Mouse (Mus musculus) urinary bladder, postnatal 25 days (tissue): ENCODE data around the gene Il6st.

Experiments
- DNase-seq: peaks from one replicate; pipeline ENCODE4 v3.0.0; 2022; ENCODE audit warnings: low spot score

Il6st gene

DNA sequence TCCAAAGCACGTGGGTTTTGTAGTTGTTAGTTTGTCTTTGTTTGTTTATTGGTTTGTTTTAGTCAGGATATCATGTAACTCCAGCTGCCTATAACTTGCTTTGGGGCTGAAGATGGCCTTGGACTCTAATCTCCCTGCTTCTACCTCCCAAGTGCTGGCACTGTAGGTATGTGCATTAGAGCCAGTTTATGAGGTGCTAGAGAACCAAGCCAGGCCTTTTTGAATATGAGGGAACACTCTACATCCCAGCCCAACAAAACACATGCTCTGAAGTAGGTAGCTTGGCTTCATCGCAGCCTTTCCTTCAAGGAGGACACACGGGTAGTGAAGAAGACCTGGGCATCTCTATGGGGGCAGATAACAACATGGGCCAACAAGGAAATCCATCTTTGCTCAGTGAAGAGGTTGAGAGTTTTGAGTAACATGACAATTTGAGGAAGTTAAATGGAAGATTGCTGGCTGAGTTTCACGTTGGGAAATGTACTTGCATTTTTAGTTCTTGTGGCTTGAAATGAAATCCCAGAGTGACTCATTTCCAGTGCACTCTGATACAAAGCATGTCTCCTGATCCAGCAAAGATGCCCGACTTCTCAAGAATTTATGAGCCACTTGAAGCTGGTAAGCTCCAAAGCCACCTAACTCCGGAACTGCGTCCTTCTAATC is 20.9 kb upstream of the Il6st start:
- no peak for DNase-seq

DNA sequence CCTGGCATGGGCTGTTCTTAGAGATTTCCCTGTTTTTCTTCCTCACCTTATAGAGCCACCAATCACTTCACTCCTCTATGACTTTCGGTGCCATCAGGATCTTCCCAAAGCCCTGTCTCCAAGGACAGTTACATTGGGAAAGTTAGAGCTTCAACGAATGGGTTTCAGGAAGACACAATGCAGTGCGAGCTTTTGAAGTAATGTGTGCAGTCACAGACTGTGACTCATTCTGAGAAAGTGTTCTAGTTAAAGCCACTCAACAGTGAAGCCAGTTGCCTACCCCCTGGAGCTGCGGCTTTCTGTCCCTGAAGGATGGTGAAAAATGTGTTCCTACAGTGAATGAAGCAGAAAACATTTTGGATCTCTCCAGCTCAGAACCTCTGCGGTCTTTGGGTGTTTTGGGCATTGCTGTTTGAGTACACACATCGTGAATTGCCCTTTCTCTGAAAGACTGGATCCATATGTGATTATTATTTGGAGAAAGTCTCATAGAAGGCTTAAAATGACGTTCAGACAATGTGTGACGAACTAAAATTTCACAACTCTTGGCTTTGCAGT is 16.7 kb upstream of the Il6st start:
- no peak for DNase-seq

DNA sequence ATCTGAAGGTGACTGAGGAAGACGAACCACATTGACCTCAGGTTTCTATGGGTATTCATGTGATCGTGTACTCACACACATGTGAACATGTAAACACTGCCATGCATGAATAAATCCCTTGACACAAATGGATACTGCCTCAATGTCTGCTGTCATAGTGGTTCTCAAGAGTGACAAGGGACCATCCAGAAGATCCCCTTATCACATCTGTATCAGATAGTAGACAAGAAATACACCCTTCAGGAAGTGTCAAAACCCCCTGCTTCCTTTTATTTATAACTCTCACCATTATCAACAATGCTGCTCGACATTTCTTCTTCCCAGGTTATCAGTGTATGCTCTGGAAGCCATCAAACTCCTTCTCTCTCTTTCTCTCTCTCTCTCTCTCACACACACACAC is 13.7 kb upstream of the Il6st start:
- DNase-seq = no peak

DNA sequence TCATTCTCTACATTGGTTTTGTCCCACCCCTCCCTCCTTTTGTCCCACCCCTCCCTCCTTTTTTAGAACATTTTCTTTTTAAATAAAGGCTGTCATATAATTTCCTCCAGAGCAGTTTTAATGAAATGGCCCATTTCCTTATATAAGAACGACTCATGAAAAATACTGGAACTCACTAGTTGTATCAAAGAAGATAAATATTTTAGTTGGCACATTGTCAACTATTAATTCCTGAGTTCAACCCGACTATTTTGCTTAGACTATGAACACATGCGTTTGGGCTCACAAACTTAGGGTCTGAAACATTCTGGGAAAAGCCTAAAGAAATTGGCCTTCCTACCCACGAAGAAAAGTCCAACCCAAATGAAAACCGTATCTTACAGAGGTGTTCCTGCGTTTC is 6.5 kb upstream of the Il6st start:
- no peak for DNase-seq

DNA sequence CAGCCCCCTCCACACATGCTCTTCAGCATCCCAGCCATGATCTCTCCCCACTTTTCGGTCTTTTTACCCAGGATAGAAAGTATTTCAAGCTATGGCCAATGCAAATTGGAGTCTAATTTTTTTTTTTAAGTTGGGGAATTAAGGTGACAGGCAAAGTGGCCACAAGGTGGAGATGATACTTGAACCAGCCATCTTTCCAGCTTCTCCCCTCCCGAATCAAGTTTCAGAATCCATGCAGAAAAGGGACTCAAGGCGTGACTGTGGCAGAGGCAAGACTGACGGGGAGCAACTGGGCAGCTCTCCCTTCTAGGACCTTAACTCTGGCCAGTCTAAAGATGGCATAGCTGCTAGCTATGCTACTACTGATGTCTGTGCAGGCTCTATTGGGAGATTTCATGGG is 5.9 kb upstream of the Il6st start:
- DNase-seq = no peak

DNA sequence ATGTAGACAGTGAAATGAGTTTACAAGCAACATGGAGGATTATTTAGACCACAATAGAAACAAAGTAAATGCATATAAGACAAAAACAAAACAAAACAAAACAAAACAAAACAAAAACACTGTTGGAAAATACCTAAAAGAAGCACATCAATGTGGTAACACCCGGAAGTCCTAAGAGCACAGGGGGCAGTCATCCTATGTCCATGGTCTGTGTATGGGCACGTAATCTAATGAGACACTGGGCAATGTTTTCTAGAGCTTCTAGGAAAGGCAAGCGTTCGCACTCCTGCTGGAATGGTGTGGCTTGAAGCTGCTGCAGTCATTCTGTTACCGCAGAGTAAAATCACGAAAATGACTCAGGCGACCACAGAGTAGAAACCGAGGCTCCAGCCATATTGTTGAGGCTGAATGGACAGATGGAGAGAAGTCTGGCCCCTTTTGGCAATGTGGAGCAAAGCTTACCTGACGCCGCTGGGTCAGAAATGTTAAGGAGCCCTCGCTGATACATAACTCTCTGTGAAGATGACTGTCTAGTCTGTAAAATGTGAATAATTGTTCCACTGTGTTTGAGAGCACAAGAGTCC is 5.3 kb upstream of the Il6st start:
- no peak for DNase-seq

DNA sequence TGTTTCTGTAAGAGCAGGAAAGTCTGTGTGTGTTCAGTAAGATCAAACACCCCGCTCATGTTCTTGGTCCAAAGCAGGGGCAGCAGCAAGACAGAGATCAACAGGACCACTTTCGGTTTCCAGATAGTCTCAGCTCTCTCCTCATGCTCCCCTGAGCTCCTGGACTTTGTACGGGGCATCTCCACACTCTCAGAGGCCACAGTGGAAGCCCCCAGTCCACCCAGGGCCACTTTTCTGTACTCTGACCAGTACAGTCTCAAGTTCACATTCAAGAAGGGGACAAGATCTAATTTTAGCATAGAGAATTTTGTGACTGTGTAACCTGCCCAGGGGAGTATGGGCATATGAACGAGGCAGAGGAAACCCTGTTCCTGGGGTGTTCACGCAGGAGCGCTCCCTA is 3.9 kb upstream of the Il6st start:
- DNase-seq = no peak

DNA sequence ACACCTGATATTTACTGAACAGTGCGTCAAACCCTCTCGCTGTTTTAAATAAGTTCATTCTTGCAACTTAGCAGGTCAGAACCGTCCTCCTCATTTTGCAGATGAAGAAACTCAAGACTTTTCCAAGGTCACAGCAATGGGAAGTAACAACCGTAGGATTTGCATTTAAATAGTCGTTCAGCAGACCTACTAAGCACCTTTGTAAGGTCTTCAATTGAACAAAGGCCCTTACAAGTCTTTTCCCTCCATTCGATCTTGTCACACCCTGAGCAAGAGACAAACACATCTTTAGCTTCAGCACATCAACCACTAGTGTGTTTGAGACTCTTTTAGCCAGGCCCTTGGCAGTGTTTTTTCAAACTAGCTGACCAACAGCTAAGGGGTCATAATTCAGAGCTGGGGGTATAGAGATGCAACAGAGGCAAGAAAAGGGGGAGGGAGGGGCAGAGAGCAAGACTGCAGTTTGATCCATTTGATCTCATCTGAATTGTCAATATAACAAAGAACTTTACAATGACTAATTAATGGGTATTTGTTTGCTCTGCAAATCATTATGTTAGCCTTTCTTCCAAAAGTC is 1.4 kb upstream of the Il6st start:
- DNase-seq = no peak

DNA sequence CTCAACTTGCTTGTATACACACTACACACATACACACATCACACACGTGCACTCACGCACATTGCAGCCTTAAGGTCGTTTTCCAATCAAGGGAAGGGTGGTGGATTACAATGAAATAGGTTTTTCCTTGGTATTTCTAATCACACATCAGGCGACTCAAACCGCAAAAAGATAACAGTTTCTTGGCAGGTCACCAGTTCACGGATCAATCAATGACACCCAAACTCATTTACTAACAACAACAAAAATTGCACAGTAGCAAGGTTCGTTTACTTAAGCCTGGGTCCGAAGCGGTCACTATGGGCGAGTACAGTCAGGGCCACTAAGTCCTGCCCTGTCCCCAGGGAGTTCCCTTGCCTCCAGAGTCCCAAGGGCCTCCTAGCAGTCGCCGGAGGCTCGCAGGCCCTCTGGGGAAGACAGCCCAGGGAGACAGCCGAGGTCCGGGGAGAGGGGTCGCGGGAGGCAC is 500 bp upstream of the Il6st start:
- DNase-seq = no peak

DNA sequence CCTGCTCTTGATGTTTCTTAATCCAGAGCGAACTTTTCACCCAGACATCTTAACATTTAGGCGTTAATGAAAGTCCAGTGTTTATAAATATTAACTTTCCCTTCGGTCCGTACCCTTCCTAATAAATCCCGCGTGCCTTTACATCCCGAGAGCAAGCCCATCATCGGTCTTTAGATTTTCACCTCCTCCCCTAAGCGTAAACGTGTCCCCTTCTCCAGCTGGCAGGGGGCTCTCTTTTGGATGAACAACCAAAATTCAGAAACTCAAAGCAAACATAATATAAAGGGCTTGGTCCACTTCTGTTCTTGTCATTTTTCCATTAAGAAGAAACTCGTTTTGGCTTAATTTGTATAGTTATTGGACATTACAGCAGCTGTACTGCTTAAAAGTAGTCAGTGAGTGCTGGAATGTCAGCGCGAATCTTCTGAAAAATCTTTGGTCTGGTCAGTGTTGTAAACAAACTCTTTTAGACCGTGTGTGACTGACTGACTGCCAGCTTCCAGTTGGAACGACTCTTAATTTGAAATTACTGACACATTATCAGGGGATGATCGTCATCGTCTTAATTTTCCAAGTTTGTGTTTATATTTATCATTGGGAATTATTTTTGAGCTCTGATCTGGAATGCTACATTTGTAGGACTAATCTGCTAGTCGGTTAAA is 887 bp downstream of the Il6st start:
- no peak for DNase-seq

DNA sequence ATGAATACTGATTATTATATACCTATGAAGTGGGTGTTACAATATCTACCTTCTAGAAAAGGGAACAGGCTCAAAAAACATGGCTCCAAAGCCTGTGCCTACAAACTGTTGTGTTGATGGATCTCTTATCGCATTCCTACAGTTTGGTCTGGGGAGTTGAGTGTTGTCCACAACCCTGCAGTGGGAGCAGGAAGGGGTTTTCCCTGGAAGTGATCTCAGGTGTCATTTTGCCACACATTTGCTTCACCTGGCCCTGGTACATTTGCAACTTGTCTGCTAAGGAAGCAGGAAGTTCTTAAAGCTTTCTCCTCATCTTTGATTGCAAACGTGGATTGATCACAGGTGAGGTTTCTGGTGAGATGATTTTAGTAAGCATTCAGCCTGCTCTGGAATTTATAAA is 1.7 kb downstream of the Il6st start:
- DNase-seq = no peak

DNA sequence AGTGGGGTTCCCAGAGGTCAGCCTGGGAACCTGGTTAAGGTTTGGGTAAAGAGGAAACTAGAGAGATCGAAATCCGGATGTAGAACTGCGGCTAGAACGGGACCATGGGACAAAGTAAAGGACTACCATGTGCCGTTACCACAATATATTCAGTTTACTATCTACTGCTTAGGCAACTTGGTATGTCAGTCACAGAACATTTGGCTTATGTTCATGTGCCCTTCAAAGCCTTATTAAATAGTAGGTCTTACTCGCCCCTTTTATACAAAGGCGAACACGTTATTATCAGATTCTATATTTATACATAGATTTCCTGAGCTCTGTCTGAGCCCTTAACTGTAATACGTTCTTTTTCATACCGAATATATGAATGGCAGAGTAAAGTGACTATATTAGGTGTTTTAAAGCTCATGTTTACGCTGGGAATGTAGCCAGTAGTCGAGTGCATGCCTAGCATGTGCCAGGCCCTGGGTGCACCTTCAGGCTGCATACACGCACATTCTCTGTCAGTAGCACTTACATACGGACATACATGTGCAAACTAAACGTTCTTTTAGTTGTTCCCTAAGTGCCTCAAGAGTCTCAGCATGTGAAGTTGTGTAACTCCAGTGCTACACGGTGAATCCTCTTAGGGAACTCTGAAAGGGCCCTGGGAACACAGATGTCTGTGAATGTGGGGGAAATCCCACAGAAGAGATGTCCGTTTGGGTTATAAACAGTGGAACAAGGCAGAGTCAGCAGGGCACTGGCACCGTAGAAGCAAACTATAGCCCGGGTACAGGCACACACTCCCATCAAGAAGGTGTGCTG is 2.5 kb downstream of the Il6st start:
- DNase-seq = no peak

DNA sequence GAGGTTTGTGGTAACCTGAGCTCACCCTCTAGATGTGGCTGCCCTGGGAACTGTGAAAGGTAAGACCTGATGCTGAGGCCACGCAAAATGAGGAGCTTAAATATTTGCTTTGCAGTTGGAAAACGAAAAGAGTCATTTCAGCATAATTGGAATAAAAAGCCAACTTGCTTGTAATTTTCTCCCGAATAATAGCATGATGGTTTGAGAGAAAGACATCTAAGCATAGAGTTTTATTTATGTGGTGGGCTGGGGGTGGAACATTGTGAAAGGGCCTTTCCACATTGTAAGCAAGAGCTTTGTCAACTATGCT is 3.0 kb downstream of the Il6st start:
- no peak for DNase-seq

DNA sequence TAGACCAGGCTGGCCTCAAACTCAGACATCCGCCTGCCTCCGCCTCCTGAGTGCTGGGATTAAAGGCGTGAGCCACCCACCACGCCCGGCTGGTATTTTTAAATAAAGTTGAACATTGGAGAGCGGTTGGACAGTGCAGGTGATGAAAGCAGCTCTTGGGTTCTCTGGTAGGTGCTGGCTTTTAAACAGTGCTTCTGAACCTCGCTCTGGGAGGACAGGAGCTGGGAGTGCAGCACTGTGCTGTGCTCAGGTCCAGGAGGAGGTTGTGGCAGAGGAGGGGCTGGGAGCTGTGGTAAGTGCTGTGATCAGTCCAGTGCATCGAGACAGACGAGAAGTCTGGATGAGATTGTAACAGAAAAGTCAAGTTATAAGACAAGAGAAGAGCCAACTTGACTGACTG is 3.5 kb downstream of the Il6st start:
- DNase-seq = no peak

DNA sequence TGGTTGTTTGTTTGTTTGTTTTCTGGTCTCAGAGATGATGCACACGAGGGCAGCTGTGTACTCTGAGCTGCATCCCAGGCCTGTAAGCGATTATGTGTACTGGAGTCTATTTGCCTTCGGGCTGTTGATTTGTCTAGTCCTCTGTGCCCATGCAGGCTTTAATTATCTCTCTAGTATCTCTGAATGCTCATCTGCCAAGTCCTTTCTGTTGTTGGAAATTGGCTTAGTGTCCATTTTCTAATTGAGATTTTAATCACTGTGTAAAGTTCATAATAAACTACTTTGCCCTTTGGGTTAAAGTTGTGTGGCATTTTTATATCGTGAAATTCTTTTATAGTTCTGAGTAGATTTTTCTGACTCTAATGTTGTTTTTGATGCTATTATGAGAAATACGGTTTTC is 5.6 kb downstream of the Il6st start:
- DNase-seq = no peak

DNA sequence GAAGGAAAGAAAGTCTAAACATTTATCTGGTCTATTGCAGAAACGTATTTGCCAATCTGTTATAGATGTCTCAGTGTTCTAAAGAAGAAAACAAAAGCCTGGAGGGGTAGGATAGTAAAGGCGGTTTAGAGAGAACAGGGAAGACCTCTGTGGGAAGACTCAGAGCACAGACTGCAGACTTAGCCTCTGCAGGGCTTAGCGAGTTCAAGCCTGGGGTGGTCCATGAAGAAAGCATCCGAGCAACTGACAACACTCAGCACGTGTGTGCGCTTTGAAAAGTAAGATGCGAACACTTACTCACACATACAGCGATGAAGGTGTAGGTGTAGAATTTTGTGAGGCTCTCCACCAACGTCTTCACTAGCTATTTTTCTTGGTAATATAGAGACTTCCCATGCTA is 7.3 kb downstream of the Il6st start:
- no peak for DNase-seq

DNA sequence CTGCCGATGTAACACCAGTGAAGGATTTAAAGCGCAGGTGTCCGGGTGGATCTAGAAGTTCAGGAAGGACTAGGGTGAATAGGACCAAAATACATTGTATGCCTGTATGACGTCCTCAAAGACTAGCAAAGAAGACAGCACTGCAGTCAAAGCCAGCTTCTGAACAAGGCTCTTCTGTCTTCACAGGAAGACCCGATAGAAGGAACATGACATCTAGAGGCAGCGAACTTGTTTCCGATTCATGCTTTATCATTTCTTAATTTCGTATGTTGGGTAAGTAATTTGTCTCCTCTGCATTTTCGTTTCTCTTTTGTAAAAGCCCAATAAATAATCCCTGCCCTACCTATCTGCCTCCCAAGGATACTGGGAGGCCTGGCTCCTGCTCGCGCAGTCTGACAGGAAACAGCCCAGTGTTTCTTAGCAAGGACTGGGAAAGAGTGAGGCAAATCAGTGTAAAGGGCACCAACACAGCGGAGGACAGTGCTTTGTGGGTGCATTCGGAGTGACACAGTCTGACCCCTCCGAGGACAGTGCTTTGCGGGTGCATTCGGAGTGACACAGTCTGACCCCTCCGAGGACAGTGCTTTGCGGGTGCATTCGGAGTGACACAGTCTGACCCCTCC is 8.6 kb downstream of the Il6st start:
- DNase-seq = no peak

DNA sequence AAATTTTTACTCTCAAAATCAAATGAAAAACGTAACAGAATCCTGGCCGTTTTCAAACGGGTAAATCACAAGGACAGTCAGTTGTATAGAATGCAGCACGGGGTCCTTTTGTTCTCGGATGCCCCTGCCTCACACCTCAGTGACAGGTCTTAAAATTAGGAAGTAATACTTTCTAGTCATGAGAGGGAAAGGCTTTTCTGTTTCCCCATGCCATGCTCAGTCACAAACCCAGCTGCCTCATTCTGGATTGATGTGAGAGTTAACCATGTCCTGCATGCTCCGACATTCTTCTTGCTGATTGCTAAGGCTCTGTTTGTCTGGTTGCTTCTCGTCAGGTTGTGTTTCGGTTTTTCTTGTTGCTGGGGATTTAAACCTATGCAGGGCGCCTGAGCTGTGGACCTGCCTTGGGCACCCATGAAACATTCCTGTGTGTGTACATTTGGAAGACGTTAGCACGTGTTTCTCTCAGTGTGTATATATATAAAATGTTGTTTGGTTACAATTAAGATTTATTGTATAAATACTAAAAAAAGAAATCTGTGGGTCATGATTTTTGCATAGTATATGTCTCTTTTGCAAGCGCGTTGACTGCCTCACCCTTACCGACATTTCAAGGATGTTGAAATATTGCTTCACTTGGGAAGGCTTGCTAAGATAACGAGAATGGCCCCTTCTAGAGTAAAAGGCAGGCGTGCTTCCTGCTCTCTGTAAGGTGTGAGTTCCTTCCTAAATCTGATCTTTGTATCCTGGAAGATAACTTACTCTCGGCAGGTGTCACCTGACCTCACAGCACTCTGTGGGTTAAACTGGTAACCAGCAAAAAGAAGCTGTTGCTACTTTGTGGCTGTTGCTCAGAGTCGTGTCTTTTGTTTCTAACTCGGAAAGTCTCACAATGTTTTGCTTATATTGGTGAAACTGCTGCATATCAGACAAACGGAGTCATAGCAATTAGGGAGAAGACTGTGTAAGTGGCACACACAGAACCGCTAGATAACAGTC is 10.2 kb downstream of the Il6st start:
- DNase-seq = no peak

DNA sequence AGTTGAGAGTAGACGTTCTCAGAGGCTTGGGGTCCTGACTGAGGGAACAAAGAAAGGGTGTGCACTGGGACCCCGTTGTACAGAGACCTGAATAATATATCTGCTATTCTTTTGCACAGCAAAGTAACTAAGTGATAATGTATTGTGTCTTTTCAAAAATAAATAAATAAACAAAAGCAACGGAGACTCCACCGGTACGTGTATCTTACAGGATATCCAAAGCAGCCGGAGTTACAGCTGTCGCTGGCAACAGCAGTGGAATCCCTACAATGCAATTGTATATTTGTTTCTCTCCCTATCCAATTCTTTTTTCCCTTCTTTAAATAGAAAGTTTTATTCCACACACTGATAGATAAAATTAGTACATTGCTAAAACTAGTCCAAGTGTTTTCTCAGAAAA is 15.2 kb downstream of the Il6st start:
- DNase-seq = no peak

DNA sequence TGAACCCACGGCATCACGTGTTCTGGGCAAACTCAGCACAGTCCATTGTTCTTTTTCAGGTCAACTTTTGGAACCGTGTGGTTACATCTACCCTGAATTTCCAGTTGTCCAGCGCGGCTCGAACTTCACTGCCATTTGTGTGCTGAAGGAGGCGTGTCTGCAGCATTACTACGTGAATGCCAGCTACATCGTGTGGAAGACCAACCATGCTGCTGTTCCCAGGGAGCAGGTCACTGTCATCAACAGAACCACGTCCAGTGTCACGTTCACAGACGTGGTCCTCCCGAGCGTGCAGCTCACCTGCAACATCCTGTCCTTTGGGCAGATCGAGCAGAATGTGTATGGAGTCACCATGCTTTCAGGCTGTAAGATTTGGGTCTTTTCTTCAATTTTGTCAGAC is 16.1 kb downstream of the Il6st start:
- DNase-seq = no peak

DNA sequence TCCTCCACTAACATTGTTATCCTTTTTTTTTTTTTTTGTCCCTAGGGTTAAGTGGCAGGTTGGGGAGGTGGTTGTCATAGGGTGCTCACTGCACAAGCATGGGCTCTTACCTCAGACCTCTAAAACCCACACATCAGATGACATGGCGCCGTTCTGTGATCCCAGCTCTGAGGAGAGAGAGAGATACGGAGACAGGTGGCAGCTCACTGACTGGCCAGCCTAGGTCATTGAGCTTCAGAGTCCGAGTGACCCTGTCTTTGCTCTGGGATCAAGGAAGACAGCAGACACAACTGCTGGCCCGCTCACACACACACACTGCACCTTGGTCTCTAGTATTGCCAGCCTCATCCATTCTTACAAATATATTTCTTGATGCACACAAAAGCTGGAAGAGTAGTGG is 18.7 kb downstream of the Il6st start:
- DNase-seq = no peak
